Mouse (Mus musculus) c-Kit-positive CD71-negative TER-119-negative erythroid progenitor cells, embryonic 14.5 days (primary cell): ENCODE results near the gene Gm281.
"Not testable (repeated sequence)": the region's sequence is repeated elsewhere in the genome, so short reads cannot be mapped to it uniquely, and the experiment has no call there.

Experiments
- DNase-seq: peaks from one replicate; pipeline ENCODE4 v3.0.0-alpha.2; 2013; ENCODE audit warnings: low read depth

Gm281 gene

DNA sequence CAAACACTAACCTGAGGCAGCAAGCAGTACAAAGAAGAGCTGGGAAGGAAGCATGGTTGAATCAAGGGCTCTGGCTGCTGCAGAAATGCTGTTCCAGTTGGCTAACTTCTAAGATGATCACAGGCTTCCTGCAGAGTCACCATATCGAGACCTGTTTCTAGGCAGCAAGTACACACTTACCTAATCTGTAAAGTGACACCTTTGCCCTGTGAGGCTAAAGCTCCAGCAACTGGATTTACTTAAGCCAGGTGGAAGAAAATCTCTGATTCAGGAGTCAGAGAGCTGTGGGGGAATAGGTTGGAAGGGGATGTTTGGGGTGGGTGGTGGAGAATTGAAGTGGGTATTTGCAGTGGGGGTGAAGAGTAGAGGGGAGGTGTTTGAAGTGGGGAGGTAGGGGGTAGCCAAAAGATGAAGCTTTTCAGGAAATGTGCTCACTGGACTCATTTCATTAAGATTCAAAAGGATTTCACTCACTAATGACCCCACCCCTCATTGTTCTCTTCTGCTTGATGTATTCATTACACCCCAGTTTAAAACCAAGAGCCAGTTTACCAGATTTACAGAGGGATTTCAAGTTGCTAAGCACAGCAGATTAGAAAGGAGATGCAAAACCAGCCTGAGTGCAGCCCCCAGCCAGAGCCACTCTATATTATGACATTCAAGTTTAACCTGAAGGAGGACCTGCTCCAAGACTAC lies at the start of gene Gm281:
Gene Gm281 (minus strand): TSS at position 92 of the 696 bp plus-strand sequence.
- DNase-seq, result no peak

DNA sequence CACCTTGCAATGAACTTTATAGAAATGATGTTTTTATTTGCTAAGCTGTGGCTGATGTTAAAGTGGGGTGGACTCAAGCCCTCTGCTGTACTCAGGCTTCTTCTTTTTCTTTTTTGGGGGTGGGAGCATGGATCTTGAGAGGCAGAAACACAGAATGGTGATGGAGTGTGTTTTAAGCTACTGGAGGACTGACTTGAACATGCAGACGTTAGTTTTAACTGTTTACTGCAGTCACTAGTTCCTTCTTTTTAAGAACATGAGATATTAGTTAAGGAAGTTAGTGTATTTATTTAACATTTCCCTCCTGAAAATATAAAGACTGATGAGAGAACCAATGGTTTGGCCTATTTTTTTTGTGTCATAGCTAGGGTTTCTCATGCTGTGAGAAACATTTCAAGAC lies 49.2 kb upstream of the Gm281 start:
- no peak for DNase-seq

DNA sequence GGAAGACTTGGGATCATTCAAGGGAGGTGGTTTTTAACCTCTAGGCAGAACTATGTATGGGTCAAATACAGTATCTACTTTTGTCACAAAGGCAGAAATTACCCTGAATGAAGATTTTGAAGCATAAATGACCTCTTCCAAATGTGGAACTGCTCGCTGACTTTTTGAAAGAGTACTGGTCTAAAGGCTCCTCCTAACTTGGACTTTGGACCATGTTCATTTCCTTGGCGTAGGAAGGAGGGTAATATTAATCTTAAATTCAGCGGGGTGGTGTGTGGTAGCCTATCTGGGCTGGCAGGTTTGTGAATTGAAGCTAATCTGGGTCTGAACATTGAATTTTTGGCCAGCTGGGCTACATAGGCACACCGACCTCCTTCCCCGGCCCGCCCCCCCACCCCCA lies 48.2 kb upstream of the Gm281 start:
- no peak for DNase-seq

DNA sequence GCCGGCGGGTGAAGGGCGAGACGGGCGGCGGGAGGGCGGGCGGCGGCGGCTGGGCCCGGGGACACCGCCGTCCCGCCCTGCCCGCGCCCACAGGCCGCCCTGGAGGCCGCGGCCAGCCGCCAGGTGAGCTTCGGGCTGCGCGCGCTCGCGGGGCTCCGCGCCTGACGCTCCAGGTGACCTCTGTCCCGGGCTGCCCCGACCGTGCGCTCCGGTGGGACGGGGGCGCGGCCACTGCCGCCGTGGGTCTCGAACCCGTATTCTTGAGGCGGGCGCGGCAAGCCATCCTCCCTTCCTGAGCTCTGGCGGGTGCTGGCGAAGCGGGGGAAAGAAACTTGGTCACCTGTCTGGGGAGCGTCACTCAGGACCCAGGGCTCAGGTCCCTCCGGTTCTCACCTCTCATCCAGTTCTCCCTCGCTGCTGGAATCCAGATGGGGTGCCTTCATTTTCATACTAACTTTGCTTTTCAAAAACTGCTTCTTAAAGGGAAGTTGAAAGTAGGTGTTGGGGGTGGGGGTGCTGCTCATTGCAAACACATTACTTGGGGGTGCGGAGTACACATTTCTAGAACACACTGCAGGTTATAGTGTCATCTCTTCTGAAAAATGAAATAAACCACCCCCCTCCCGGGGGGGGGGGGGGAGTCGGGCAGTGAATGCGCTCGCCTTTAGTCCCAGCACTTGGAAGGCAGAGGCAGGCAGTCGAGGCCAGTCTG lies 47.3 kb upstream of the Gm281 start, which contains the start of the genes Atxn7 and Thoc7:
Gene Atxn7 (plus strand): TSS at position 40 of the 712 bp plus-strand sequence.
Gene Thoc7 (minus strand): TSS at position 452 of the 712 bp plus-strand sequence.
- no peak for DNase-seq

DNA sequence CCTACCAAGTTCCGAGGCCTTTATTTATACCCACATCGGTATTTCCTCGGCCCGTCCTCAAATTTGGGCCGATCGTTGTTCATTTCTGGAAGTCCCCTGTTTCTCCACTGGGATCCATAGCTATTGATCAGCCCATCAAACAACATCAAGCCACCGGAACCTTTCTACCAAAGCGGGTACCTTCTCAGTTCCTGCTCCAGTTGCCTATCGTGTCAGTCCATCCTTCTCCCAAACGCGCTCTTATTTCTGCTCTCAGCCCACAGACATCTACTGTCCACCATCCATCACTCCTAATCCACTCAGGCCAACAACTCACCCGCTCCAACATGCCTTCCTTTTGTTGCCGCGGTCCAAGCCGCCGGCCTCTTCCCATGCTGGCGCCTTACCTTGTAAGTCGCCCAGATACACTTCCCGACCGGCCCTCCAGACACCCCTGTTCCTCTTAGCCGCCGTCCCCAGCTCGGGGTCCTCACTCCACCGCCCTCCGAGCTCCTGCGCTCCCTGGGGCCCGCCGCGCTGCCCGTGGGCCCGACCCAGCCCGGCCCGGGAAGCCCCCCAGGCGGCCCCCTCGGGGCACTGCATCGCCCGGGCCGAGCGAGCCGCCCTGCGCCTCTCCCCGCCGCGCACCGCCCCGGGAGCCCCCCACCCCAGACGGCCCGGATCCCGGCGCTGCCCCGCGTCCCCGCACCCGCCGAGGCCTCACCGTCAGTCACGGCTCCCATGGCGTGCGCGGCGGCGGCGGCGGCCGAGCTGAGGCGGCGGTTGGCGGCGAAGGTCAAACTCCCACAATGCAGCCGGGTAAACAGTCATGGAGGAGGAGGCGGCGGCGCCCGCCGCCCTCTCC lies 46.4 kb upstream of the Gm281 start:
- DNase-seq, result no peak

DNA sequence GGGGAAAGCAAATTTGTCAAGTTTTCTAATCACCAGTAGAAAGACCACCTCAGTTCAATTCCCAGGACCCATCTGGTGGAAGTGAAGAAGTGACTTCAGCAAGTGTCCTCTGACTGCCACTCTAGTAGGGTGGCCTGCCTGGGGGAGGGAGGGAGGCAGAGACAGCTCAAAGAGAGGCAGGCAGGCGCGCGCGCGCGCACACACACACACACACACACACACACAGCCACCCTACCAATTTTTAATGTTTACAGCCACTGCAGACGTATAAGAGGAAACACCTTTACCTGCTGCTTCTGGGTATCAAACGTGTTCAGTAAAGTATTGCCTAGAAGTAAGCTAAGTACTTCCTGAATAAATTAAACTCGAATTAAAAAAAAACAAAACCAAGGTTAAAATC lies 45.8 kb upstream of the Gm281 start:
- no peak for DNase-seq

DNA sequence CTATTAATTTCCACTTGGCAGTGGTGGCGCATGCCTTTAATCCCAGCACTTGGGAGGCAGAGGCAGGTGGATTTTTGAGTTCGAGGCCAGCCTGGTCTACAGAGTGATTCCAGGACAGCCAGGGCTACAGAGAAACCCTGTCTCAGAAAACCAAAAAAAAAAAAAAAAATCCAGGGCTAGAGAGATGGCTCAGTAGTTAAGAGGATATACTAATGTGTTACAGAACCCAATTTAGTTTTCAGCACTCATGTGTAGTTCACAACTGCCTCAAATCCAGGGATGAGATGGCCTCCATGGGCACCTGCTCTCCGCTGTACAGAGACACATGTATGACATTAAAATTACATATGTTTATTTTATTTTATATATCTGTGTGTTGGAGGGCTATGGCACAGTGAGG lies 37.9 kb upstream of the Gm281 start:
- not testable (repeated sequence) for DNase-seq

DNA sequence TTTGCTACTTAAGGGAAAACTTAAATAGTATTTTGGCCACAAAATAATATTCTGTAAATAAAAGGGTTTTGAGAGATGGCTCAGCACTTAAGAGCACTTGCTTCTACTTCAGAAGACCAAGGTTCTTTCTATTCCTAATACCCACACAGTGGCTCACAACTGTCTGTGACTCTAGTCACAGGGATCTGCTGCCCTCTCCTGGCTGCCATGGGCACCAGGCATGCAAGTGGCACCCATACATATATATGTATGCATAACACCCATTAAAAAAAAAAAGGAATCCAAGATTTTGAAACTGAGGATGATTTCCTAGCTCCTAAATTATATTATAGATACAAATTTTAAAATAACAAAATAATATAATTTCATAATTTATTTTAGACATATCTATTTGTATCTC lies 36.1 kb upstream of the Gm281 start:
- DNase-seq, result no peak

DNA sequence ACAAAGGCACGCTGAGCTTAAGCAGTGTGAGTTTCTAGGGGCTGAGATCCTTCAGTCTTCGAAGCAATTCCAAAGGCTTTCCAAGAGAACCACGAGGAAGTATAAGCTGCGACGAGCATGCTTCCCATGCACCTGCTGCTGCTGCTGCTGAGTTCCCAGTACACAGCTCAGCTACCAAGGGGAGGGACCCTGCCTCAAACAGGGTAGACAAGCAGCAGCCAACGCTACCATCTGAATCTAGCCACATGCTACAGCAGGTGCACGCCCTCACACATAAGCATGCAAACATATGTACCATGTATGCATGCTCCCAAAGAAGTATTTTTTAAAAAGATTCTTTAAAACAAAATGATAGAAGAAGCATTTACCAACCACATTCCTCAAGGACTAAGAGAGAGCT lies 34.1 kb upstream of the Gm281 start:
- DNase-seq, result no peak

DNA sequence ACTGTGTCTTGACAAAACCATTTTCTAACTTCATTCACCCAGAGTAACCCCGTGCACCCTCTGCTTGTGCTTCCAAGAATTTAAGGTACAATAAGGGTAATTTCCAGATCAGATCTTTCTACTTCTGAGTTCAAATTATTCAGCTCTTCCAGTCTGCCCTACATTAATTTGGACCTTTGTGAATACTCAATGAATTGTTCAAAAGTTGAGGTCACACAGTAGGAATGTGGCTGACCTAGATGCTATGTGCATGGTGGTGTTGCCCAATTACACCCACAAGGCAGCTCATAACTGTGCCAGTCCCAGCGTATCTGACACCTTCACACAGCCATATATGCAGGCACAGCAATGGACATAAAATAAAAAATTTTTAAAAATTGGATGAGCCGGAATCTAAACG lies 30.4 kb upstream of the Gm281 start:
- DNase-seq, result no peak

DNA sequence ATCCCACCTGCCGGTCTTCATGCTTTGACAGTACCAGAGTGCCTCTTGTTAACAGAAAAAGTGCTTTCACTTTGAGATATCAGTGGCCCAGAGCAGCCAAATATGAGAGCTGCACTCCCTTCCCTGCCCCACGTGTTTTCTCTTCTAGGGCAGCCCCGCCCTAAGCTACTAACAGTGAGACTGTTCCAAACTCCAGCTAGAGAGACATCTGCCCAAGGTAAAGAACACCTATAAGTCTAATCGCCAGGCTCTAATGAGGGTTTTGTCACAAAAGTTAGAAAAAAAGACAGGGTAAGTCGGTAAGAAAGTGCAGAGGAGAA lies 19.7 kb upstream of the Gm281 start:
- DNase-seq, result no peak

DNA sequence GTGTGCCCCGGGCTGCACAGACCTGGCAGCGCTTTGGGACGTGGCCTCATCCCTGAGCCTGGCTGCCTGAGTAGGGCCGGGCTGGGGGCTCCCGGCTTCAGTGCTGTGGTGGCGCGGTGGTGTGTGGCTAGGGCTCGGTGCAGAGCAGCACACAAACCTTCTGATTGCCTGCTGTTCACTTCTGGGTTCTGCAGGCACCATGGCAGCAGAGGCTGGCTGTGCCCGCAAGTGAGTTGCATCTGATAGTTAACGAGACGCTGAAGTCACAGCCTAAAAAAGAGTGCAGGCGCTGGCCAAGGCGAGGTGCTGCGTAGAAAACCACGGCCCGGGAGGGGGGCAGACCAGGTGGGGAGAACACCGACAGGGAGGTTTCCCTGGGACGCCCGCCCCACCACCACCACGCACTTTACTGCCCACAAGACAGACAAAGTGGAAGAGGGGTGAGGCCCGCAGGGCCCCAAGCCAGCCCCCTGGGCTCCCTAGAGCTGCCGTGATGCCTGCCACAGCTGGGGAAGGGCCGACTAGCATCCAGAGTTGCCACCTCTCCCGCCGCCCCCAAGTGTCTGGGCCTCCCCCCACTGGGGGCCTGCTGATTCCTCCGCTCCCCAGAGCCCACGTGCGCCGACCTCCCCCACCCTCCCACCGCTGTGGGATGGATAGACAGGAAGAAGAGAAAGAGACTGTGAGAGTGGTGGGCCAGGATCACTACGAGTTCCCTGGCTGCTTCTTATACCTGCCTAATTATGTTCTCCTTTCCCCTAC lies 19.2 kb upstream of the Gm281 start:
- no peak for DNase-seq

DNA sequence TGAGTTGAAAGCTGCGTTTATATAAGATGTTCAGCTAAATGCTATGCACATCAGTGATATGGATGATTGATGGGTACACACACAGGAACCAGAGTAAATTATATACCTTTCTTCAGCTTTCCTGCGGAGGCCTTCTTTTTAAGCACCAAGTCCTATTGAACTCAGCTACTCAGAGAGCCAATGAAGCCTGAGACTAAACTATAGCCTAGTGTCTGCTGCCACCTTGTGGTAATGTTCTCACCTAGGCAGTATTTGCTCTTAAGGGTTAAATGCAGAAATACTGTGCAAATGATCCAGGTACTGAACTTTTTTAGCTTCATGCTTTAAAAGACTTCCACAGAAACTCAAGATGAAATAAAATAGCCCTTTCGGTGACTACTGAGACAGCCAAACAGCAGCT lies 3.4 kb upstream of the Gm281 start:
- DNase-seq, result peak; percentile 38

DNA sequence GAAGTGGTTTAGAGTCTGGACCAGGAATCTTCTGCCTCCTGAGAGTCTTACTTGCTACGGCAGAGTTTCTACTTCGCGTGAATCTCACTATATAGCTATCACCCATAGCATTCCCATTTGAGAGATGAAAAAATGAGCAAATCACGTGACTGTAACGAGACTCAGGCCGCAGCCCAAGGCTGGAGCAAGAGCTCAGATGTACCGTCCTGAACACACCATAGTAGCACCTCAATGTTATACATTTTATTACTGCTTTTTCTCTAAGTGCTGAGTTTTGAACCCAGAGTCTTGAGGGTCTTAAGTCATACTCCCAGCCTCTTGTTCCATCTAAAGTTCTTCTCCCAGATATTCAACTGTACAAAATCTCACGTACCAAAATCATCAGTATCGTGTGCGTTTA lies 2.9 kb upstream of the Gm281 start:
- no peak for DNase-seq

DNA sequence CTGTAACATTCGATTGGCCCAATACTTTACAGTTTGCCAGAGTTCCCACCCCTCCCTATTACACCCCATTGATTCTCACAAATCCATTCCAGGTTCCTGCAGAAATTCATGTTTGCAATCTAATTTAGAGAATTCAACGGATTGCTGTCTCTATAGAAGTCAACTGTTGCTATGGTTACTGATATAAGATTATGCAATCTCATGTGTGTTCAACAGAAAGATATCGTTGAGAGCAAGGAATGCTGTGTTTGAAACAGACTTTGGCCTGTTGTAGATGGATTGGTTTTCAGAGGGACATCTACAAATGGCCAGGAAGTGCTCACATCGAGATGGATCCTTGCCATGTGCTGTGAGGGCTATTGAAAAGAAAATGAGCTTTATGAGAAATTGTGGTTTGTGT lies 929 bp upstream of the Gm281 start:
- no peak for DNase-seq

DNA sequence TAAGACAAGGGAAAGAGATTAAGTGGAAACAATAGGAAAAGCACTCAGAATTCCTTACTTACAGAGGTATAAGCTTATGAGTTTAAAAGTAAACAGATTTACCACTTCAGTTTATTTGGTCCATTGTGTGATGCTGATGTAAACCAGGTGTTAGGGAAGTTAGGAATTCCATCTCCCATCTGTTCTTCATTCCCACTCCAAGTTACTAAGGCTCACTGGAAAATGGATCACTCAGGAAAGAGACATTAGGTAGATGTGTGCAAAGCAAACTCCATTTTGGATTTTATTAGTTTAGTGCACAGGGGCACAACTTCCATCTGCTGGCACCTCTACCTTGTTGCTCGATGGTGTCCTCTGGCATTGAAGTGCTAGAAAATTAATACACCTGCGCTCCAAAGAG lies 4.1 kb downstream of the Gm281 start:
- no peak for DNase-seq

DNA sequence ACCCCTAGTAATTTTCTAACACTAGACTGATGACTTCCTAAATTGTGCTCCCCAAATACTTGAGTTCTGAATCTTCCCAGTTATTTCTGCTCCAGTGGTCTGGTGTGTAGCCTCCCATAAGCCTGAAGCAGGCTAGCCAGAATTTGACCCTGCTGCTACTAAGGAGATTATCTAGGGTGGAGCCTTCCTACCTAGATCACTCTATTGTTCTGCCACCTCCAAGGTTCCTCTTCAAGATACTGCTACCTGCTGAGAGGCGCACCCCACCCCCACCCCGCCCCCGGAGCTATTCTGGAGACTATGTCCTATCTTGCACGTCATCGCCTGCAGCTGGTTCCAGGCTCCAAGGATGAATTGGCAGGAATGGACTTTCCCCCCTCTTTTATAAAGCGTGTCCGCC lies 7.1 kb downstream of the Gm281 start:
- DNase-seq, result no peak

DNA sequence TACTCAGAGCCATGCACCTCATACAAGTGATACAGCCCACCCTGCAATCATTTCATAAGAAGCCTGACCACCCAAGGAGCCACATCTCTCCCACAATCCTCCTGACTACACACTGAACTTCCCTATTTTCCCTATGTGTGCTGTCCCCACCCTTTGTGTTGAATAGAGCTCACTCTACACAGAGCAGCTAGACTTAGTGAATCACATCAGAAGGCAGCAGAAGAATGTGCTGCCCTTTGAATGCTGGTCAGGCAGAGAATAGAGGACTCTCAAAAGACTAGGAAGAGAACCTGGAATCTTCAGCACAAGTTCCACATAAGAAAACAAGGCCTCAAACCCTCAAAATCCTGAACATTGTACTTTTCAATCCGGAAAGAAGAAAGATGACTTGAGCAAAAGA lies 7.8 kb downstream of the Gm281 start:
- no peak for DNase-seq

DNA sequence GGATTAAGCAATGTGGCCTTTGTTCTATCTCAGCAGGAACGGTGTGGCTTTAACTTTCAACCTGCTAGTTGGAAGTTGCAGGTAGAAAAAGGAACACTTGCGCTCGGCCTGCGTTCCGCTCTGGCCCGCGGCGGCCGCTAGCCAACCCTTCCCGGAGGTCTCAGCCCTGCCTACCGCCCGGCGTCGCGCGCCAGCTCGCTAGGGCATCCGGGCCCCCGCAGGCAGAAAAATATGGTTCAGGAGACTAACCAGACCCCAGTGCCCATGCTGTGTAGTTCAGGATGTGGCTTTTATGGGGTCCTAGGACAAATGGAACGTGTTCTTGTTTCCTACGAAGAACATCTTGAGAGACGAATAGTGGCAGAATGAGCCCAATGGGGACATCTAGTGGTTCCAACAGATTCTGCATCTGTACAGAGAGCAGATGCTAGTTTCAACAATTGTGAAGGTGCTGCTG lies 12.6 kb downstream of the Gm281 start:
- peak; percentile 36 for DNase-seq

DNA sequence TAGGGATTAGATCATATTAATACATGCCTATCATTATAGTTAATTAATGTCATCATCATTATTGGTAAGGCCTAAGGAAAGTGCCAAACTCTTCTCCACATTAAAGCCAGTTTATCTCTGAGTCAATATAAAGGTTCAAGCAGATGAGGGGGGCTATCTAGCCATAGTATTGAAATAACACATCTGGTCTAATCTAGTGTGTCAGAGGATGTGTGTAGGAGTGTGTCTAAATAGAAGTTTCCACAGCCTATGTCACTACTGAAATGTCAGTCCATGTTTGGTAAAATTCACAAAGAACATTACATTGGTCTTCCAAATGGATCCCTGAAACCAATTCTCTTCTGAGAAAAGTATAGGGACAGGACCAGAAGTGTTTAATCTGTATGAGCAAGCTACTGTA lies 19.1 kb downstream of the Gm281 start:
- no peak for DNase-seq

DNA sequence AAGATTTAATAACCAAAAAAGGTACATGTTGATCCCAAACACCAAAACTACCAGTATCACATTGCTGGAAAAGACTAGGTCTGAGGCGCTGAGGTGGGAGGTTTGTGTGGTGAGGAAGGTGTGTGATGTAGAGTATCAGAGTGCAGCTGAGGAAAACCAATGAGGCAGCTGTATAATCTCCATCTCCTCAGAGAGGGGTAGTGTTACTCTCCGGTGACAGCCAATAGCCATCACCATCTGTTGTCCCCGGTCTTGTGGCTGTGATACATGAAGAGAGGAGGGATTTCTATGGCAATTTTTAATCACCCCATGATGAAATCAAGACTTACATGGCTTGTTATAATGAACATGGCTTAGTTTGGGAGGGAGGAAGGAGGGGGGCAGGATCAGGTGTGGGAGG lies 20.5 kb downstream of the Gm281 start:
- no peak for DNase-seq

DNA sequence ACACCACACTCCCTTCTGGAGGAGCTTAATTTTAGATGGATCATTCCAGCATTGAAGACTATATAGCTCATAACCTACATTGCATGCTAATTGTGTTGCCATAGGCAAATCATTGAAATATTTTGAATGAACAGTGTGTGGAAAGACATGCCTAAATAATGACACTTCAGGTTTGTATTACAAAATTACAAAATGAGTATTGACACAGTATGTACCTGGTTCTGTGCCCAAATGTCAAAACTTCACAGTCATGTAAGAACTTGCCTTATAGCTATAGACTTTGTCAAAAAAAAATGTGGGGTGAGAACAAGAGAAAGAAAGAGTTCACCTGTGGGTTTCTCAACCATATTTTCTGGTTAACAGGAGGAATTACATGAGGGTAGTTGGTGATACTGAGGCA lies 52.9 kb downstream of the Gm281 start:
- no peak for DNase-seq
